Mouse (Mus musculus): ENCODE results near the gene Sar1b. TPM values are rescaled to one million over a fixed set of nuclear protein-coding genes. Genes with fewer than 3 reads are reported as not detected.
"Not testable (repeated sequence)": the region's sequence is repeated elsewhere in the genome, so short reads cannot be mapped to it uniquely, and the experiment has no call there.

The Sar1b gene
- polyA plus RNA-seq, 1 experiment from 2014 or later, result 90.5 TPM

DNA sequence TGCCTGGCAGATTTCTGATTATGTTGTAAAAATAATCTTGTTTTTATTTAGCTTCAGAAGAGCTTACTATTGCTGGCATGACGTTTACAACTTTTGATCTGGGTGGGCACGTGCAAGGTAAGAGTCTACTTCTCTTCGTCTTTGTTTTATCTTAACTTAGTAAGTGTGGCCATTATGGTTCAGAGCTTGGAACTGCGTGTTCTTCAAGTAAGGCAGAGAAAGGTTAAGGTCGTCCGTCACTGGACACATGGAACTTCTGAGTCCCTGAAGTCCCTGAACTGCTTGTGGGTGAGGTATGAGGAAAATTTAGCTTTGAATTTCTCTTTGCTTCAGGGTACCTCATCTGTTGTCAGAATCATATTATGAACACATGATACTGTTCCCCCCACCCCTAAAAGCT, 19.2 kb downstream of the Sar1b start:
- Histone ChIP-seq H3K27ac (no peak overlapping the region), H3K4me1 (no peaks in the 10 kb centered on the region), H3K9me3 (no peaks in the 10 kb centered on the region), H3K4me2 (replicated peaks) (no peak overlapping the region), H3K27me3 (no peaks in the 10 kb centered on the region), H3K9ac (no peak overlapping the region), H3K4me3 (no peak overlapping the region), H3K36me3 (peaks cover 69% of the 10 kb centered on the region)
- 91% methylated on average over 6 of the region's 6 CpGs for WGBS
- ATAC-seq (ENCODE audit: low FRiP score, low read depth), result no peak

DNA sequence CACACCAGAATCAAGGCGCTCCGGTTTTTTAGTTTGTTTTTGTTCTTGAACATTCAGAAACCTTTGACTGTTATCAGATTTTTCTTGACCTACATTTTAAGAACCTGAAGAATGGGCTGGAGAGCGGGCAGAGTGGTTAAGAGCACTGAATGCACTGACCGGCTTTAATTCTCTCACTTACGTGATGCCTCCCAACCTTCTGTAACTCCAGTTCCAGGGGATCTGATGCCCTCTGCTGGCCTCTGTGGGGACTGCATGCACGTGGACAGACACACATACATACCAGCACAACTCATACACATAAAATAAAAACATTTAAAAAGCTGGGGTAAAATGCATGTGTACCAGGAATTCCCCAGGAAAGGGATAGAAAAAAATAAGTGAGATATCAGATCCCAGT, 22.4 kb downstream of the Sar1b start:
- H3K36me3 ChIP-seq, result peaks cover 79% of the 10 kb centered on the region

GRCm38 (mm10) chr11:51789735-51790134, 26.2 kb downstream of the Sar1b start:
- not testable (repeated sequence) for H3K9me3 ChIP-seq; H3K27ac ChIP-seq; H3K9ac ChIP-seq; ATAC-seq (ENCODE audit: low FRiP score, low read depth); H3K4me2 ChIP-seq (replicated peaks); H3K4me3 ChIP-seq; H3K27me3 ChIP-seq; H3K4me1 ChIP-seq
- peaks cover 69% of the 10 kb centered on the region for H3K36me3 ChIP-seq
- WGBS, result 88% methylated on average over 4 of the region's 4 CpGs

More for the DNA sequence above, 22.4 kb downstream of the Sar1b start:
- Histone ChIP-seq H3K4me2 (replicated peaks) (no peak overlapping the region), H3K4me1 (no peaks in the 10 kb centered on the region), H3K9ac (no peak overlapping the region), H3K27me3 (no peaks in the 10 kb centered on the region), H3K27ac (no peak overlapping the region), H3K4me3 (no peak overlapping the region), H3K9me3 (no peaks in the 10 kb centered on the region)
- no peak for ATAC-seq (ENCODE audit: low FRiP score, low read depth)
- 88% methylated on average over 6 of the region's 6 CpGs for WGBS

DNA sequence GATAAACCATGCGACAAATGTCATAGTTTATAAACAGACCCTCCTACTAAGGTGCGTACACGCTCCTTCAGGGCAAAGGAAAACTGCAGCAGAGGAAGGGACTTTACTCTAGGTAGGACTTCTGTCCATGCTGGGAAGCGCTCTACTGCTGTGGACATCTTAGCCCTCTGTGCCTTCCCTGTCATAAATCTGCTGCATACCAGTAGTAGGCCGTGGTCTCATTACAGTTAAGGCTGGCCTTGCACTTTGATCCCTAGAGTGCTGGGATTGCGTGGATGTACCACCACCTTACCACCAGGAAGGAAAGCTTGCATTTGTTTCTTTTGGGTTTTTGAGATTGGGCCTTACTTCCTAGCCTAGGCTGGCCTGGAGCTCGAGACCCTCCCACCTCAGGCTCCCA, 27.2 kb downstream of the Sar1b start:
- Histone ChIP-seq H3K4me3 (no peak overlapping the region), H3K4me1 (no peaks in the 10 kb centered on the region), H3K9ac (no peak overlapping the region), H3K27me3 (no peaks in the 10 kb centered on the region), H3K36me3 (peaks cover 66% of the 10 kb centered on the region), H3K27ac (no peak overlapping the region), H3K4me2 (replicated peaks) (no peak overlapping the region), H3K9me3 (no peaks in the 10 kb centered on the region)
- no peak for ATAC-seq (ENCODE audit: low FRiP score, low read depth)
- WGBS, result 92% methylated on average over 7 of the region's 7 CpGs

DNA sequence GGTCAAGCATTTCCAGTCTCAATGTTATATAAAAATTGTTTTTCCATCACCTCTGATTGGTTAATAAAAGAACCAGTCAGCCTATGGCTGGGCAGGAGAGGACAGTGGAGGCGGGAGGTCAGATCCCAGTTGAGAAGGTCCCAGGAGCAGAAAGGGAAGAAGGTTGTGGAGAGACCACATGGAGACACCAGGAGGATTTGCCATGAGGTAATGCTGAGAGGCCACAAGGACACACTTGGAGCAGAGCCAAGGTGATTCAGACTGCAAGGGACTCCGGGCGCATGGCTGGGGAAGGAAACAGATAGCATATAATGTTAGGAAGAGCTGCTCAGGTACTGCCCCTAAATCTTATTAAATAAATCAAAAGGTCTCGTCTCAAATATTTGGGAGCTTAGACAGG, 32.8 kb downstream of the Sar1b start:
- no peaks in the 10 kb centered on the region for H3K27me3 ChIP-seq
- no peak overlapping the region for H3K27ac ChIP-seq
- H3K4me1 ChIP-seq, result no peaks in the 10 kb centered on the region
- no peak overlapping the region for H3K4me3 ChIP-seq
- no peaks in the 10 kb centered on the region for H3K9me3 ChIP-seq
- H3K36me3 ChIP-seq, result peaks cover 15% of the 10 kb centered on the region
- 76% methylated on average over 4 of the region's 4 CpGs for WGBS
- no peak overlapping the region for H3K9ac ChIP-seq
- no peak for ATAC-seq (ENCODE audit: low FRiP score, low read depth)
- H3K4me2 ChIP-seq (replicated peaks), result no peak overlapping the region

DNA sequence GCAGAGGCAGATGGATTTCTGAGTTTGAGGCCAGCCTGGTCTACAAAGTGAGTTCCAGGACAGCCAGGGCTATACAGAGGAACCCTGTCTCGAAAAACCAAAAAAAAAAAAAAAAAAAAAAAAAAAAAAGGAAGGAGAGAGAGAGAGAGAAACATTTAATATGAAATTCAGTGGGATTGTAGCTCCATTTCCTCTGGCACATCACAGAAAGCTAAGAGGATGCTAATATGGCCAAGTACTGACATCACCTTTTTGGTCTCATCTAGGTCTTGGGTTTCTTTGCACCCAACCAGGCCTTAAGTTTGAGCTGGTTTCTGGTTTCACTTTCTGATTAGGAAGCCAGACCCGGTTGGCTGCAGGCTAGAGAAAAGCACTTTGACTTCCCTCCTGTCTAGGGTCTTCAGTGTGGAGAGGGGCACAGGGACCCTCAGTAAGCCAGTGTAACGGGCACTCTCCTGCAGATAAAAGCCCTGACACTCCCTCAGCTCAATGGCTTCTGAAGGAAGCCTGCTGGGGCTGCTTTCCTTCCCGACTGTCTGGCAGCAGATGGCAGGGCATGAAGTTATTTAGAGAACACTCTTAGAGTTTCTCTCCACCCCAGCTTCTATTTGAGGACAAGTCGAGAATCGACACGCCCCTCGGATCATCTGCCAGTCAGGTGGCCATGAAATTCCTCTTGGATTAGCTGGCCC, 37.3 kb downstream of the Sar1b start:
- H3K4me2 ChIP-seq (replicated peaks), result no peak overlapping the region
- H3K4me1 ChIP-seq, result peaks cover 4% of the 10 kb centered on the region
- no peak for ATAC-seq (ENCODE audit: low FRiP score, low read depth)
- H3K27me3 ChIP-seq, result no peaks in the 10 kb centered on the region
- H3K27ac ChIP-seq, result no peak overlapping the region
- no peaks in the 10 kb centered on the region for H3K9me3 ChIP-seq
- H3K4me3 ChIP-seq, result no peak overlapping the region
- WGBS, result 28% methylated on average over 8 of the region's 8 CpGs
- H3K9ac ChIP-seq, result no peak overlapping the region
- no peaks in the 10 kb centered on the region for H3K36me3 ChIP-seq

GRCm38 (mm10) chr11:51805221-51805981, 41.9 kb downstream of the Sar1b start:
- Histone ChIP-seq H3K27me3 (no peaks in the 10 kb centered on the region), H3K4me1 (peaks cover 17% of the 10 kb centered on the region), H3K27ac (no peak overlapping the region), H3K9me3 (no peaks in the 10 kb centered on the region), H3K4me3 (peak overlapping the region; percentile 46), H3K36me3 (no peaks in the 10 kb centered on the region), H3K4me2 (replicated peaks) (peak overlapping the region; percentile 69), H3K9ac (peak overlapping the region; percentile 52)
- peak; percentile 84 for ATAC-seq (ENCODE audit: low FRiP score, low read depth)
- WGBS, result 14% methylated on average over 17 of the region's 17 CpGs

DNA sequence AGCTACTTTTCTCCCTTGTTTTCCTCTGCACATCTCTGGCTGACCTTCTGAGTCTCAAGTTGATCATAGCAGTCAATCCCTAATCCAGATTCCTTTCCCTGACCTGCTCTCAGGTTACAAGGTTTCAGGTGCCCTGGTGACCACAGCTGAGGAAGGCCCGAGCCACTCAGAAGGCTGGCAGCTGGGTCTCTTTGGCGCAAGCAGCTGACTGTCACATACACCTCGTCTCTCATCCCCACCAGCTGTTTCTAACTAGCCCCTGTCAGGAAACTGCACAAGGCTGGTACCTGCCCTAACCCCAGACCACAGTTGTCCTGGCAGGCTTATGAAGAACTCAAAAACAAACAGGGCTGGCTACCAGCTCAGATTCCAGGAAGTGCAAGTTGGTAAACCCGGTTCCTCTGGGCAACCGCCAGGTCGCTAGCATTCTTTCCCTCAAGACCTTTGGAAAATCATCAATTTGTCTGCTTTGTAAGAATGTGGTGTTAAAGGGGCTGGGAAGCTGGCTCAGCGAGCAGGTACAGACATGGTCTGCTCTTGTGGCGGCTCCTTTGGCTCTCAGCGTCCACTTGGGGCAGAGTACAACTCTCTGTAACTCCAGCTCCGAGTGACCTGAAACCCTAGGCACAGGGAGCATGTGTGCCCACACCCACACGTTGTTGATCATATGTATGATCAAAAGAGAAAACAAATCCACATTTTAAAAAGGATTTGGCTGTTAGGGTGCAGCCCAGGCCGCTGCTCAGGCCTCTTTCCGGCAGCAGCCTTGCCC, 43.8 kb downstream of the Sar1b start:
- ATAC-seq (ENCODE audit: low FRiP score, low read depth), result no peak
- no peak overlapping the region for H3K4me3 ChIP-seq
- no peak overlapping the region for H3K4me2 ChIP-seq (replicated peaks)
- H3K9me3 ChIP-seq, result no peaks in the 10 kb centered on the region
- 37% methylated on average over 13 of the region's 13 CpGs for WGBS
- peaks cover 17% of the 10 kb centered on the region for H3K4me1 ChIP-seq
- no peaks in the 10 kb centered on the region for H3K27me3 ChIP-seq
- H3K36me3 ChIP-seq, result no peaks in the 10 kb centered on the region
- 0 out of 2 replicates have a peak overlapping the region, but pooled peaks have one; percentile 6 for H3K27ac ChIP-seq
- no peak overlapping the region for H3K9ac ChIP-seq

- no peak for ATAC-seq (ENCODE audit: low FRiP score, low read depth)
- H3K9me3 ChIP-seq, result no peaks in the 10 kb centered on the region
- no peaks in the 10 kb centered on the region for H3K27me3 ChIP-seq
- H3K27ac ChIP-seq, result no peak overlapping the region
- peaks cover 13% of the 10 kb centered on the region; the same call in 1 of the 2 replicates for H3K36me3 ChIP-seq
- no peak overlapping the region for H3K4me3 ChIP-seq
- WGBS, result 63% methylated on average over 6 of the region's 6 CpGs
- no peak overlapping the region for H3K4me2 ChIP-seq (replicated peaks)
- H3K4me1 ChIP-seq, result peaks cover 17% of the 10 kb centered on the region
- H3K9ac ChIP-seq, result no peak overlapping the region
Observed at GRCm38 (mm10) chr11:51809632-51810224, 46.2 kb downstream of the Sar1b start.

DNA sequence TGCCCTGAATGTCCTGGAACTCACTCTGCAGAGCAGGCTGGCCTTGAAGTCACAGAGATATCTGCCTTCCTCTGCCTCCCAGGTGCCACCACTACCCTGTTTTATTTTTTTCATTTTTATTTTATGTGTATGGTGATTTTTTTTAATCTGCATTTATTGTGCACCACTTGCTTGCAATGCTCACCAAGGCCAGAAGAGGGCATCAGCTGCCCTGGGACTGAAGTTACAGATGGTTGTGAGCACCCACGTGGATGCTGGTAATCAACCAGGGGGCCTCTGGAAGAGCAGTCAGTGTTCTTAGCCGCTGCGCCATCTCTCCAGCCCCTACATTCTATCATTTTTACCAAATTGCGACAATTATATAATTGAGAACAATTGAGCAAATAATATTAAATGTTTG, 47.7 kb downstream of the Sar1b start:
- 81% methylated on average over 4 of the region's 4 CpGs for WGBS

DNA sequence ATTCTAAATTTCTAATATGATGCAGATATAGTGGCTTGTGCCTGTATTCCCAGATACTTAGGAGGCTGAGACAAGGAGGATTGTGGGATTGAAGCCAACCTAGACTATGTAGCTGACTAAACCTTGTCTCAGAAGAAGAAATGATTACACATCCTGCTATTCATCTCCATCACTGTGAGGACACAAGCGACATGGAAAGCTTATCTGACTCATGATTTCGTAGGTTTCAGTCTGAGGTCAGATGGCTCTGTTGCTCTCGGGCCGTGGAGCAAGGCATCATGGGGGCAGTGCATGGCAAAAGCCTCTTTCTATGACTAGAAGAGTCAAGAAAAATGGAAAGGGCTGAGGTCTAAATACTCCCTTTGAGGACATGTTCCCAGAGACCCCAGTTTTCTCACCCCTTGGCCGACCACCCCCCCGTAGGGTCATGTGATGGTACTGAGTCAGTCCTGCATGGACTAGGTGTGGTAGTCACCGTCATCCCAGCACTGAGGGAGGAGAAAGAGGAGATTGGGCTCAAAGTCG, 48.6 kb downstream of the Sar1b start:
- no peak overlapping the region for H3K4me3 ChIP-seq
- 93% methylated on average over 8 of the region's 8 CpGs for WGBS
- H3K27ac ChIP-seq, result no peak overlapping the region
- peaks cover 29% of the 10 kb centered on the region for H3K36me3 ChIP-seq
- H3K27me3 ChIP-seq, result no peaks in the 10 kb centered on the region
- ATAC-seq (ENCODE audit: low FRiP score, low read depth), result no peak
- H3K4me2 ChIP-seq (replicated peaks), result no peak overlapping the region
- no peaks in the 10 kb centered on the region for H3K9me3 ChIP-seq
- H3K9ac ChIP-seq, result no peak overlapping the region
- peaks cover 12% of the 10 kb centered on the region for H3K4me1 ChIP-seq

More for the DNA sequence above, 47.7 kb downstream of the Sar1b start:
- Histone ChIP-seq H3K9ac (no peak overlapping the region), H3K9me3 (no peaks in the 10 kb centered on the region), H3K4me1 (peaks cover 12% of the 10 kb centered on the region), H3K4me3 (no peak overlapping the region), H3K4me2 (replicated peaks) (no peak overlapping the region), H3K27ac (no peak overlapping the region), H3K27me3 (no peaks in the 10 kb centered on the region), H3K36me3 (peaks cover 20% of the 10 kb centered on the region)
- no peak for ATAC-seq (ENCODE audit: low FRiP score, low read depth)
